Mouse (Mus musculus): ENCODE data around the gene Gm3233.
"Not testable (repeated sequence)": the region's sequence is repeated elsewhere in the genome, so short reads cannot be mapped to it uniquely, and the experiment has no call there.

GRCm38 (mm10) chr10:77741924-77742688, 17.4 kb downstream of the Gm3233 start, which contains the start of gene Gm18596:
- not testable (repeated sequence) for TF ChIP-seq CTCF (conservative IDR thresholded peaks at IDR 0.05; ENCODE audit: insufficient read depth, insufficient read length, low read depth, low read length); POLR2A (IDR thresholded peaks at IDR 0.05; ENCODE audit: low read depth, low read length)

All from kidney, adult 2 months (tissue).